Mouse (Mus musculus) ES-Bruce4 (cell line): Measurements from ENCODE around the gene Tox2. TPM values are rescaled to one million over a fixed set of nuclear protein-coding genes. Genes with fewer than 3 reads are reported as not detected.

ENCODE experiments used
- H3K27ac ChIP-seq: 2 replicates; pipeline ENCODE4 v1.5.1; 2012; ENCODE audit warnings: low read length, inconsistent platforms; ENCODE audit not compliant: insufficient read depth
- H3K27me3 ChIP-seq: 2 replicates; pipeline ENCODE4 v1.6.1; 2012; ENCODE audit warnings: mild to moderate bottlenecking, low read length, inconsistent platforms; ENCODE audit not compliant: control insufficient read depth, poor library complexity, insufficient read depth, severe bottlenecking
- H3K36me3 ChIP-seq: 2 replicates; pipeline ENCODE4 v1.6.1; 2012; ENCODE audit warnings: inconsistent platforms, mild to moderate bottlenecking, low read length, moderate library complexity; ENCODE audit not compliant: control insufficient read depth, poor library complexity, insufficient read depth, severe bottlenecking
- H3K4me1 ChIP-seq: one replicate; pipeline ENCODE4 v1.8.1; 2011; ENCODE audit warnings: low read length; ENCODE audit not compliant: control insufficient read depth, insufficient read depth
- H3K4me3 ChIP-seq: 2 replicates; pipeline ENCODE4 v1.5.1; 2011; ENCODE audit warnings: low read depth, mild to moderate bottlenecking, low read length
- H3K9ac ChIP-seq: 2 replicates; pipeline ENCODE4 v1.6.1; 2012; ENCODE audit warnings: low read depth, mild to moderate bottlenecking, inconsistent platforms; ENCODE audit not compliant: poor library complexity, severe bottlenecking
- H3K9me3 ChIP-seq: replicated peaks from 2 replicates; pipeline ENCODE4 v1.6.1; 2012; ENCODE audit warnings: mild to moderate bottlenecking, low read length, inconsistent platforms; ENCODE audit not compliant: control insufficient read depth, poor library complexity, insufficient read depth, severe bottlenecking
- CTCF ChIP-seq: IDR thresholded peaks from one replicate; pipeline ENCODE4 v1.8.1; 2011; ENCODE audit warnings: low read depth, low read length
- EP300 ChIP-seq: IDR thresholded peaks from 2 replicates; pipeline ENCODE4 v1.6.1; 2011; ENCODE audit warnings: low read depth, low read length; ENCODE audit not compliant: insufficient read depth
- POLR2A ChIP-seq: IDR thresholded peaks from one replicate; pipeline ENCODE4 v1.8.1; 2011; ENCODE audit warnings: low read length; ENCODE audit not compliant: insufficient read depth
- polyA plus RNA-seq: library from polyadenylated mRNA; stranded (reverse); fragments of >200 nt; gene quantifications from 2 replicates; pipeline ENCODE4 v1.2.4, GENCODE M21; 2011; ENCODE audit warnings: low read depth; ENCODE audit not compliant: missing spikeins, insufficient read depth, insufficient read length

Tox2 gene
- polyA plus RNA-seq, 1 experiment: 0.28 TPM

DNA sequence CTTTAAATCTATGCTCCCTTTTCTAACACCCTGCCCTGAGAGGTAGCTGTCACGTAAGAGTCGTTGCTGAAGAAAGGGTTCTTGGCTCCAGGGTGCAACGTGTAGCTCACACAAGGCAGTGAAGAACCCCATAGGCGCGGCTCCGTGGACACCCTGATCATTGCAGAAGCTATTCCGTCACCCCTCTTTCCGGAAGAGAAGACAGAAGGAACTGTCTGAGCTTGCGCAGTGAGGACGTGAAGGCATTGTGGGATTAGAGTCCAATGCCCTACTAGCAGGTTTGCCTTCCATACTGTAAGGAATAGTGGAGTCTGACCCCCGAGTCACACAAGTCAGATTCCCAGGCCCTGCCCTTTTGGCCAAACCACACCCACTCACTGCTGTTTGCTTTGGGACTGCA lies 143.6 kb downstream of the Tox2 start:
- no peak overlapping the region for H3K4me3 ChIP-seq
- TF ChIP-seq POLR2A: no peak
- no peak for TF ChIP-seq EP300
- TF ChIP-seq CTCF: no peak
- no peaks in the 10 kb centered on the region for H3K9me3 ChIP-seq
- H3K9ac ChIP-seq: no peak overlapping the region
- H3K4me1 ChIP-seq: no peaks in the 10 kb centered on the region
- H3K36me3 ChIP-seq: no peaks in the 10 kb centered on the region
- H3K27me3 ChIP-seq: no peaks in the 10 kb centered on the region
- H3K27ac ChIP-seq: no peak overlapping the region

DNA sequence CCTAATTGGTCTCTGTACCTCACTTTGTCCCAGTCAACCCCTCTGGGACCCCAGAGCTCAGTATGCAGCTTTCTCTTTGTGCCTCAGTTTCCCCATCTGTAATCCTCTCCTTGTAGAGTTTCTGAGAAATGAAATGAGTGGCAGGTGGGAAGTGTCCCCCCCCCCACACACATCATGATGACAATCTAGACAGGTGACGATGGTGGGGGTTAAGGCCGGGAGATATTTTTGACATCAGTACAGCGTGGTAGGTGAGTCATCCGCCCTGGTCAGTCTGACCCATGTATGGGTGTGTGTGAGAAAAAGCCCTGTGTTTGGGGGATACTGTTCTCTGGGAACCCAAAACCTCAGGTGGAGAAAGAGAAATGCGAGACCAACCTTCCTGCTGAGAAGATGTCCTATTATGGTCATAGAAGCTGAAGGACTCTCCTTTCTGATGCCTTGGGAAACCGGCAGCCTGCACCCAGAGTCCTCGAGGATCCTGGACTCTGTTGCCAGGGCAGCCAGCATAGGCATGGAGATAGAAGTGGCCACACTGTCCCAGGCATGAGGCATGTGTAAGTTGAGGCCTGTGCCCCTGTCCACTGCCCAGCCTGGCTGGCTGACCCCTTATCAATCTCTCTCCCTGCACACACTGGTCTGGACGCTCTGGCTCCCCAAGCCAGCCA lies 144.7 kb downstream of the Tox2 start:
- no peaks in the 10 kb centered on the region for H3K9me3 ChIP-seq
- TF ChIP-seq POLR2A: no peak
- TF ChIP-seq CTCF: no peak
- no peak for TF ChIP-seq EP300
- no peak overlapping the region for H3K4me3 ChIP-seq
- no peaks in the 10 kb centered on the region for H3K27me3 ChIP-seq
- no peaks in the 10 kb centered on the region for H3K36me3 ChIP-seq
- no peaks in the 10 kb centered on the region for H3K4me1 ChIP-seq
- H3K27ac ChIP-seq: no peak overlapping the region
- no peak overlapping the region for H3K9ac ChIP-seq

DNA sequence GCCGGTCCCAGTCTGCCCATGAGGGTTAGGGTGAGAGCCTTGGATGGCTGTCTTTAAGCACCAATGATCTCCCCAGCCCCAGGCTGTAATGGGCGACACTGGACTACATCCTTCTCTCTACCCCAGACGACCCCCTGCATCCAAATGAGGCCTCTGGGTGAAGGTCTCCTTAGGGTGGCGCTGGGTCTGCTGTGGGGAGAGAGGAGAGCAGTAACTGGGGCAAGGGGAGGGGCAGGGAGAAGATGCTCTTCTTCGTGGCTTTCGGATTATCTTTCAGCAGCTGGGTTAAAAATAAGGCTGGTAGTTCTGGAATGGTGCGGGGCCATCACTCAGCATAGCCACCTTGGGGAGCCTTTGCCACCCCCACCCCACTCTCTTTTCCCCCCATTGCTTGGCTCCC lies 145.8 kb downstream of the Tox2 start:
- H3K27ac ChIP-seq: no peak overlapping the region
- H3K9me3 ChIP-seq: no peaks in the 10 kb centered on the region
- no peak for TF ChIP-seq CTCF
- no peak for TF ChIP-seq POLR2A
- TF ChIP-seq EP300: no peak
- no peak overlapping the region for H3K4me3 ChIP-seq
- no peak overlapping the region for H3K9ac ChIP-seq
- no peaks in the 10 kb centered on the region for H3K36me3 ChIP-seq
- H3K4me1 ChIP-seq: no peaks in the 10 kb centered on the region
- H3K27me3 ChIP-seq: no peaks in the 10 kb centered on the region

DNA sequence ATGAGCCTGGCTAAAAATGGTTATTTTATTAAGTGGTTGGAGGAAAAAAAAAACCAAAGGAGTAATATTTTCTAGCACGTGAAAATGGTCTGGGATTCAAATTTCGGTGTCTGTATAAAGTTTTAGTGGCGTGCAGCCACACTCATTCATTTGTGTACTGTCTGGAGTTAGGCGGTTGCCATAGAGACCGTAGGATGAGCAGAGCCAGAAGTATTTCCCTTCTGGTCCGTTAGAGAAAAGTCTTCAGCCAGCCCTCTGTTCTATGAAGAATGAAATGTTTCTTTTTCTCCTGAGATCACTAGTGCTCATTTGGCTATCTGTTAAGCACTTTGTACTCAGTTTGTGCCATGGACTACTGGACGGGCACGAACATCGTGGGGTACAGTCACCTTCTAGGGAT lies 146.5 kb downstream of the Tox2 start:
- Histone ChIP-seq H3K36me3 (no peaks in the 10 kb centered on the region), H3K4me1 (no peaks in the 10 kb centered on the region), H3K27me3 (no peaks in the 10 kb centered on the region), H3K9me3 (no peaks in the 10 kb centered on the region), H3K4me3 (no peak overlapping the region), H3K27ac (no peak overlapping the region), H3K9ac (no peak overlapping the region)
- TF ChIP-seq POLR2A: no peak
- no peak for TF ChIP-seq CTCF
- TF ChIP-seq EP300: no peak

DNA sequence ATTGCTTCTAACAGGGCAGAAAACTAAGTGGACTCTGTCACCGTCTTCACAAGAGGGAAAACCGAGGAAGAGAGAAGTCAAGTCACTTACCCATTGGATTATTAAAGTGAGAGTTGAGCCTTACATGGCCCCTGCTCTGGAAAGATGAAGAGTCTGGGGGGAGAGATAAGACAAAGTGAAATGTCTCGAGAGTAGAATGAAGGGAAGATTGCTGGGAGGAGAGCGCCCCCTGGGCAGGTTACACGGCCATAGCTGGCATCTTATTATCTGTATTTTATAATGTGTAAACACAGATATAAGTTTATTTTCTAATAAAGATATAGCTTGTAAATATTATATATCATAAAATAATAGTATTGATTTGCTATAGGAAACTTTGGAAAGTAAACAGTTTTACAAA lies 147.5 kb downstream of the Tox2 start:
- Histone ChIP-seq H3K27ac (no peak overlapping the region), H3K9me3 (no peaks in the 10 kb centered on the region), H3K36me3 (no peaks in the 10 kb centered on the region), H3K4me1 (no peaks in the 10 kb centered on the region), H3K27me3 (no peaks in the 10 kb centered on the region), H3K9ac (no peak overlapping the region), H3K4me3 (no peak overlapping the region)
- TF ChIP-seq CTCF (peak; percentile 59), POLR2A (no peak), EP300 (no peak)

DNA sequence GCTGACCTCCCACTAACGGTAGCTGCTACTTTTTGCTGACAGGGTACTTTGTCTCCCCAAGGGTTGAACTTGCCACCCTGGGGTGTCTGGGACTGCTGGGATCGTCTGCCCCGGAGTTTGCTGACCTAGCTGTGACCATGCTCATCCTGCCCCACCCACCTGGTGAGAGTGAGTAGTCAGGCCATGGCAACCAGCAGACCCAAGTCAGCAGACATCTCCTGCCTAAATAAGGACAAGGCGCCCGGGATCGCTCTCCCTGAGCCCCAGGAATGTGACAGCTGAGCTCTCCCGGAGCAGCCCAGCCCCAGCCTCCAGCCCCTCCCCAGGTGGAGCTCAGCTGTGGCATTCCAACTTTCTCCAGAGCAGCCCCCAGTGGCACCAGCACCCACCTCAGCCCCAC lies 150.8 kb downstream of the Tox2 start:
- Histone ChIP-seq H3K9me3 (no peaks in the 10 kb centered on the region), H3K27me3 (no peaks in the 10 kb centered on the region), H3K4me3 (no peak overlapping the region), H3K36me3 (no peaks in the 10 kb centered on the region), H3K27ac (no peak overlapping the region), H3K9ac (no peak overlapping the region), H3K4me1 (no peaks in the 10 kb centered on the region)
- TF ChIP-seq EP300 (no peak), POLR2A (no peak), CTCF (no peak)
